Mouse (Mus musculus): ENCODE measurements around the gene Defa31. TPM values are rescaled to one million over a fixed set of nuclear protein-coding genes. Genes with fewer than 3 reads are reported as not detected.
"Not testable (repeated sequence)": the region's sequence is repeated elsewhere in the genome, so short reads cannot be mapped to it uniquely, and the experiment has no call there.

Defa31 gene
- not detected in 2 replicates for polyA plus RNA-seq (2014; fragmentation: Nextera tagmentation; extraction: Ambion mirVana)

- not testable (repeated sequence) for H3K36me3 ChIP-seq (ENCODE audit: control insufficient read depth, insufficient read depth, low read length); H3K4me2 ChIP-seq (replicated peaks; ENCODE audit: low read depth, low read length); H3K9me3 ChIP-seq (ENCODE audit: control insufficient read depth, low read length)
Observed at GRCm38 (mm10) chr8:21191314-21191713, at the start of gene Defa31. Defa31 (plus strand) TSS chr8:21191614.

GRCm38 (mm10) chr8:21161977-21162376, 29.4 kb upstream of the Defa31 start, which contains the start of gene Defa22:
Defa22 (plus strand) TSS chr8:21162277.
- H3K4me3 ChIP-seq (ENCODE audit: low read length); H3K9me3 ChIP-seq (ENCODE audit: control insufficient read depth, low read length); H3K4me2 ChIP-seq (replicated peaks; ENCODE audit: low read depth, low read length); ATAC-seq (ENCODE audit: low FRiP score, low TSS enrichment); H3K27ac ChIP-seq (ENCODE audit: low read depth, low read length); H3K36me3 ChIP-seq (ENCODE audit: control insufficient read depth, insufficient read depth, low read length); H3K4me1 ChIP-seq (ENCODE audit: control insufficient read depth, insufficient read depth, low read length); H3K27me3 ChIP-seq (ENCODE audit: control insufficient read depth, insufficient read depth, low read length); H3K9ac ChIP-seq (ENCODE audit: low read depth, low read length): not testable (repeated sequence)
- WGBS: no CpG with 5 or more reads among the region's 1 CpGs

More at GRCm38 (mm10) chr8:21191314-21191713, at the start of gene Defa31:
- H3K4me1 ChIP-seq (ENCODE audit: control insufficient read depth, insufficient read depth, low read length); ATAC-seq (ENCODE audit: low FRiP score, low TSS enrichment); H3K27ac ChIP-seq (ENCODE audit: low read depth, low read length); H3K27me3 ChIP-seq (ENCODE audit: control insufficient read depth, insufficient read depth, low read length); H3K9ac ChIP-seq (ENCODE audit: low read depth, low read length); H3K4me3 ChIP-seq (ENCODE audit: low read length): not testable (repeated sequence)
- WGBS: no CpG with 5 or more reads among the region's 1 CpGs

GRCm38 (mm10) chr8:21201261-21201660, 9.8 kb downstream of the Defa31 start, which contains the start of gene Gm15293:
Gm15293 (plus strand) TSS chr8:21201561.
- not testable (repeated sequence) for H3K27ac ChIP-seq (ENCODE audit: low read depth, low read length); H3K27me3 ChIP-seq (ENCODE audit: control insufficient read depth, insufficient read depth, low read length); H3K9ac ChIP-seq (ENCODE audit: low read depth, low read length); H3K4me1 ChIP-seq (ENCODE audit: control insufficient read depth, insufficient read depth, low read length); H3K4me2 ChIP-seq (replicated peaks; ENCODE audit: low read depth, low read length); H3K36me3 ChIP-seq (ENCODE audit: control insufficient read depth, insufficient read depth, low read length); H3K4me3 ChIP-seq (ENCODE audit: low read length); H3K9me3 ChIP-seq (ENCODE audit: control insufficient read depth, low read length); ATAC-seq (ENCODE audit: low FRiP score, low TSS enrichment)
- no CpG with 5 or more reads among the region's 1 CpGs for WGBS

Other genes with a start within 250 kb of the Defa31 start
- not detected in 2 replicates for gene AY761185, start 246.9 kb upstream of the Defa31 start, polyA plus RNA-seq (2014; fragmentation: Nextera tagmentation; extraction: Ambion mirVana)
- not detected in 2 replicates for gene Defa21, start 166.1 kb upstream of the Defa31 start, polyA plus RNA-seq (2014; fragmentation: Nextera tagmentation; extraction: Ambion mirVana)
- not detected in 2 replicates for gene Defa23, start 136.6 kb upstream of the Defa31 start, polyA plus RNA-seq (2014; fragmentation: Nextera tagmentation; extraction: Ambion mirVana)
- gene Defa35, start 126.6 kb upstream of the Defa31 start, polyA plus RNA-seq (2014; fragmentation: Nextera tagmentation; extraction: Ambion mirVana): not detected in 2 replicates
- gene Defa25, start 107.2 kb upstream of the Defa31 start, polyA plus RNA-seq (2014; fragmentation: Nextera tagmentation; extraction: Ambion mirVana): not detected in 2 replicates
- not detected in 2 replicates for gene Gm14851, start 95.6 kb upstream of the Defa31 start, polyA plus RNA-seq (2014; fragmentation: Nextera tagmentation; extraction: Ambion mirVana)
- gene Defa30, start 57.0 kb upstream of the Defa31 start, polyA plus RNA-seq (2014; fragmentation: Nextera tagmentation; extraction: Ambion mirVana): not detected in 2 replicates
- gene Defa22, start 29.3 kb upstream of the Defa31 start, polyA plus RNA-seq (2014; fragmentation: Nextera tagmentation; extraction: Ambion mirVana): not detected in 2 replicates
- gene Gm15293, start 9.9 kb downstream of the Defa31 start, polyA plus RNA-seq (2014; fragmentation: Nextera tagmentation; extraction: Ambion mirVana): not detected in 2 replicates
- not detected in 2 replicates for gene Gm15292, start 58.1 kb downstream of the Defa31 start, polyA plus RNA-seq (2014; fragmentation: Nextera tagmentation; extraction: Ambion mirVana)
- not detected in 2 replicates for gene Defa27, start 123.9 kb downstream of the Defa31 start, polyA plus RNA-seq (2014; fragmentation: Nextera tagmentation; extraction: Ambion mirVana)
- not detected in 2 replicates for gene Defa29, start 135.4 kb downstream of the Defa31 start, polyA plus RNA-seq (2014; fragmentation: Nextera tagmentation; extraction: Ambion mirVana)
- gene Defa2, start 186.9 kb downstream of the Defa31 start, polyA plus RNA-seq (2014; fragmentation: Nextera tagmentation; extraction: Ambion mirVana): not detected in 2 replicates
- gene Defa33, start 200.2 kb downstream of the Defa31 start, polyA plus RNA-seq (2014; fragmentation: Nextera tagmentation; extraction: Ambion mirVana): not detected in 2 replicates
- not detected in 2 replicates for gene Defa36, start 235.8 kb downstream of the Defa31 start, polyA plus RNA-seq (2014; fragmentation: Nextera tagmentation; extraction: Ambion mirVana)